Mouse (Mus musculus) left cerebral cortex, postnatal 14 days (tissue): Measurements from ENCODE around the gene Tldc2. TPM values are rescaled to one million over a fixed set of nuclear protein-coding genes. Genes with fewer than 3 reads are reported as not detected.

Experiments
- DNase-seq, 2 experiments: peaks; one replicate each; pipeline ENCODE4 v3.0.0; 2021 to 2022; ENCODE audit warnings: low spot score in 2 of 2, mixed read lengths in 1 of 2
- intact Hi-C: fragments of 180-260 bp; cut with DNase I; formaldehyde crosslinking; loops from one replicate; pipeline ENCODE4 v1.15.1; 2025
- long read RNA-seq, 2 experiments: library from polyadenylated mRNA; stranded (forward); transcript quantifications; one replicate each; pipeline ENCODE4 v2.0.0; 2021
- total RNA-seq, 2 experiments: library from RNA; stranded (reverse); gene quantifications; 2 replicates each; pipeline ENCODE4 v1.2.3; 2021

Gene Tldc2
- total RNA-seq = not detected
- long read RNA-seq, experiment 1 = 0 reads
- long read RNA-seq, experiment 2 = 0 reads

DNA sequence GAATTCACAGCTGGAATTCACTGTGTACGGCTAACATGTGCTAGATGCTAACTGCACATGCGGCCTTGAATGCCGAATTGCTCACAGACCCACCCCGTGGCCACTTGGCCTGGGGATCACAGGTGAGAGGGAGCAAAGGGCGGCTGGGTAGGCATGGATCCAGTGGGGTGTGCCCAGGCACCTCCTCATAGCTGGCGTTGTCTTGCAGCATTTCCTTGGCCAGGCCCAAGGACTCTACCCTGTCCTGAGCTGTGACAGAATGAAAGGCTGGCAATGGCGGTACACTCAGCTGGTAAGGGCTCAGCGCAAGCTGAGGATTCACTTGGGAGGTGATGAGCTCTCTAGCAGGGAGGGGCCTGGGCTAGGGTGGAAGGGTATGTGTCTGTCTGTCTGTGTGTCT is at the start of gene Tldc2:
Tldc2 (plus strand) TSS at position 260 of the 400 bp plus-strand sequence.
- DNase-seq = no peak
- intact Hi-C loops = no loop called here

DNA sequence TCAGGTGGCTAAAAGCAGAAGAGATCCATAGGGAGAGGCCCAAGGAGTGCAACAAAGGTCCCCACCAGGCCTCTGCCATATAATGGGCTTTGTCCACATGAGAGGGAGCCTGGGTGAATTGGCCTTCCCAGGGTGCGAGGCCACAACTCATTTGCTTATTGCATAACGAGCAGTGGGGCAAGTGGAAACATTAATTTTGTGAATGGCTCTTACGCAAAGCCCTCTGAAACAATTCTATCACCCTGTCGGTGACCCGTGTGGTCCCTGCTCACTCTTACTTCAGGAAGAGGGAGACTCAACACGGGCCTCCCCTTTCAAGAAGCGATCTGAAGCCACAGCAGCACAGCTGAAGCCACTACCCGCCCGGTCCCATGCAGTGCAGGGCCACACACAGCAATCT is 49.6 kb upstream of the Tldc2 start:
- intact Hi-C loops = no loop called here
- no peak for DNase-seq

DNA sequence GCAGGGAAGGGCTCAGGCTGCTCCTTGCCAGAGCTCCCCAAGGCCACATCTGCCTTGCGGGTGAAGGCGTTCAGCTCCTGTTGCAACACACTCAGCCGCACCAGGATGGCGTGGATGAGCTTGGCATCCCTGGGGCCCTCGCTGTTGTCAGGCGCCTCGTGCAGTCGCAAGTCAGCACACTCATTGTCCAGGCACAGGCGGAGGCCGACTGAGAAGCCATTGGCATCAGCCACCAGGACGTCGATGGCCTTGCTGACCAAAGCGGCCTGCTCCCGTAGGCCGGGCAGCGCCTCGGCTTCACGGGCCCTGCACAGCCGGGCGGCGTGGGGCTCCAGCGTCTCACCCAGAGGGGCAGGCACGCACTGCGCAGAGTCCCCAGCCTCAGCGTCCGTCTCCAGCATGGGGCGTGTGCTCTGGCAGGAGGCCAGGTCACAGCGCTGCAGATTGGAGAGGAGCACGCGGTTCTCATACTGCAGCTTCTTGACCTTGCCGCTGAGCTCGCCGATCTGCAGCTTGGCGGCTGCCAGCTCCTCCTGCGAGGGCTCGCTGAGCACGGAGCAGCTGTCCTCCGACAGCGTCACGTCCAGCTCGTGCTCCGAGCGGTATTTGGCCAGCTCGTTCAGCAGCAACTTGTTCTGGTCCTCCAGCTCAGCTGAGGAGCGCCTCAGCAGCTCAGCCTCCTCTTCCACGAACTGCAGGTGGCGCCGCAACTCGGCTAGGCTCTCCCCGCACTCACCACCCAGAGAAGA is 46.8 kb upstream of the Tldc2 start:
- intact Hi-C loops = loop anchor here (5.0 kb wide), 1 partner anchor 37 kb away; the partner anchor contains the start of gene Soga1

DNA sequence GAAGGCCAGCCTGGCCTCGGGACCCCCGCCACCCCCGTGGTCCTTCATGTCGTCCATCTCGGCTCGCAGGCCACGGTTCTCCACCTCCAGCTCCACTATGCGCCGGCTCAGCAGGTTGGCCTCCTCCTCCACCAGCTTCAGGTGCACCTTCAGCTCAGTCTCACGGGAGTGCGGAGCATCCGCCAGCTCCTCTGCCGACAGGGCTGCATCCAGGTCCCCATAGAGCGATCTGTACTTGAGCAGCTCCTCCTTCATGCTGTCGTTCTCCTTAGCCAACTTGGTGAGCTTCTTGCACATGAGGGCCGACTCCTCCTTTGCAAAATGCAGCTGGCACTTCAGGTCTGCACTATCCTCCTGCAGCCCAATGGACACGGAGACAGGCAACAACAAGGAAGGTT is 46.2 kb upstream of the Tldc2 start:
- DNase-seq = no peak
- intact Hi-C loops = loop anchor here (5.0 kb wide), 1 partner anchor 37 kb away; the partner anchor contains the start of gene Soga1

More for the DNA sequence above, 46.8 kb upstream of the Tldc2 start:
- DNase-seq = no peak

DNA sequence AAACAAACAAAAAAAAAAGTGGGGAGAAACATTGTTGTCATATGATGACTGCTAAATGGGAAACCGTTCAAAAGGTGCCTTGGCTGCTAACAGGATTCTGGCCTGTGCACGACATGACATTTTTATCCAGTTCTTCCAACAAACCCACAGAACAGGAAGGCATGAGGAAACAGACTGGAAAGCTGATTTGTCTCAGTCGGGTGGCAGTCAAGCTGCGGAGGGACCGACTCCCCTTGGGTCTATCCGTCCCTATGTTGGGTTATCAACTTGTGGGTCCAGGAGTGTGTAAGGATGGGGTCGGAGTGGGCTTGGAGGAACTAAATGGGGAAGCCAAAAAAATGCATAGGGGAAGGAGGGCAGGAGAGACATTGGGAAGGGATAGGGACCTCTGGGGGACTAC is 45.4 kb upstream of the Tldc2 start:
- DNase-seq = no peak
- intact Hi-C loops = loop anchor here (5.0 kb wide), 1 partner anchor 36 kb away; the partner anchor contains the start of gene Soga1

DNA sequence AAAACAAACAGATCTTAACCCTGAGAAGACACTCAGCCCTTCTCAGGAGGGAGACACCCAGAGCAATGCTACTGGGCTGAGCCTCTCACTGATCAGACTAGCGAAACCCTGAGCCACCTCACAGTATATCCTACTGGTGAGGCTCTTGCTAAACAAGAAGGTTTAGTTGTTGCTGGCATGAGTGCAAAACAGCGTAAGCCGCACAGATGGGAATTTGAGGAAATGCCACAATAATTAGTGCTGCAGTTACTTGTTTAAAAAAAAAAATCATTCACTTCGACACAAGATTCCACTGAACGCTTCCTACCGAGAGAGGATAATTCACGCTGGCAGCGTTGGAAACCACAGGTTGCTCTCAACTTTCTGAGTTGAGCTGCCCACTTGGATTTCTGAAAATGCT is 43.3 kb upstream of the Tldc2 start:
- intact Hi-C loops = loop anchor here (5.0 kb wide), 1 partner anchor 34 kb away; the partner anchor contains the start of gene Soga1
- peak in 1 of 2 experiments; percentile 39 for DNase-seq

DNA sequence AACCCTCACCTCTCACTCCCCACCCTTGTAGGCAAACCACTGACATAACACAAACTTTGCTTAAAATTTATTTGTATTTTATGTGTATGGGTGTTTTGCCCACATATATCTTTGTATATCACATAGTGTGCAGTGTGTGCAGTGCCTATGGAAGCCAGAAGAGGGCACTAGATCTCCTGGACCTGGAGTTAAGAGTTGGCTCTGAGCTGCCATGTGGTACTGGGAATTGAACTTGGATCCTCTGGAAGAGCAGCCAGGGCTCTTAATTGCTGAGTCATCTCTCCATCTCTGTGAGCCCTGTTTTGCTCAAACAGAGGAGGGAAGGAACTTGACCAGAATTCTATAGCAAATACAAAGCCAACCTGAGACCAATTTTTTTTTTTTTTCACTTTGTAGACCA is 42.9 kb upstream of the Tldc2 start:
- intact Hi-C loops = loop anchor here (5.0 kb wide), 1 partner anchor 33 kb away; the partner anchor contains the start of gene Soga1
- no peak for DNase-seq

DNA sequence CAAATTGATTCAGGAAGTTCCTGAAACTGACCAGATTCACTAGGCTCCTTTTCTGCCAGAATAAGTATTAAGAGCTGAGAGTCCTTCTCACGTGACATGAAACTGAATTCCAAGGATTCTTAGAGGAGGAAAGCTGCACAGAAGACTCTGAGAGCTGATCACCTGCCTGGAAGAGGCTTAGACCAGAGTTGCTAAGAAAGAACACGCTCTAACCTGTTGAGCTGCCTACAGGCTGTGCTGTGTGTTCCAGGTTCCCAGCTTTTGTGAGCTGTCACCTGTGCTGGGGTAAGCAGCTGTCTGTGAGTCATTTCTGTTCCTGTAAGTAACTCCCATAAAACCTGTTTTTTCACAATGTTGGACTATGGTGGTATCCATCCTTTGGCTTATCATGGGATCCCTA is 40.9 kb upstream of the Tldc2 start:
- DNase-seq = no peak
- intact Hi-C loops = no loop called here

DNA sequence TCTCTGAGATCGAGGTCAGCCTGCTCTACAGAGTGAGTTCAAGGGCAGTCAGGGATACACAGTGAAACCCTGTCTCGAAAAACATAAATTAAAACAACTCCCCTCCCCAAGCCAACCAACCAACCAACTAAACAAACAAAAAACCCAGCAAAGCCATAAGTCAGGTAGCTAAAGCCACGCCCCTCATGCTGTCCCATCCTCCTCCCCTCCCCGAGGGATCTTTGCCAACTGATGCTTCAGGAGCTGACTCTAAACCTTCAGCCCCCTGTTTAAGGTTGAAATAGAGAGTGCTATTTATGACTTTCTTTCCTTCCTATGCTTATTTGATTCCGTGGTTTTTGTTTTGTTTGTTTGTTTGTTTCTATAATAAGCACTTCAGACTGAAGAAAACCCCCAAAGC is 39.9 kb upstream of the Tldc2 start:
- intact Hi-C loops = no loop called here
- DNase-seq = no peak

DNA sequence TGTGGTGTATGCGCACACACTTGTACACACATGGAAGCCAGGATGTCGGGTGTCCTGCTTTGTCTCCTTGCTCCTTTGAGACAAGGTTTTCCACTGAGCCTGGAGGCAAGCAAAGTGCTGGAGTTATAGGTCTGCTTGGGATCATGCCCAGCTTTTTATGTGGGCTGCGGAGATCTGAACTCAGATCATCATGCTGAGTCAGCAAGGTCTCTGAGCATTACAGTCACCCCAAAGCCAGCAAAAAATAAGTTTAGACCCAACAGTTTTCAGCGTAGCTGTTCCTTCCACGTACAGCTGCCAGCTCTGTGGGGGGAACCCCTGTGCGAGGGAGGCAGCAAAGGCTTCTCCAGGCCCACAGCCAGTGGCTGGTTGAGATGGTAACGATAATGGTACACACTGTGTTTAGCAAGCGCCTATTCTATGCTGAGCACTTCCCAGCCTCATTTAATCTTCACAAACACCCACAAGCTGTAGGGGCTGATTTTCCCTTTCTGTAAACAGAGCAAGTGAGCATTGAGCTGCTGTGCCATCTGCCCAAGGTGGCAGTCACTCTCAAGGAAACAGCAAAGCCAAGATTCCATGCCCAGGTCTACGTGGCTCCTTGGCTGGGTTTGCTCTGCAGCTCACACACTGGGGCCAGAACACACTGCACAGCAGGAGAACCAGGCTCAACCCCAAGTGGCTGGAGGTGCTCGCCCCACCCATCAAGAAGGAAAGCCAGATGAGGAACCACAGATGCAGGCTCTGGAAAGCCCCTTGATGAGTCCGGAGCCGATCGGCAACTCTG is 38.3 kb upstream of the Tldc2 start:
- intact Hi-C loops = no loop called here
- peak; percentile 83 to 89 for DNase-seq

DNA sequence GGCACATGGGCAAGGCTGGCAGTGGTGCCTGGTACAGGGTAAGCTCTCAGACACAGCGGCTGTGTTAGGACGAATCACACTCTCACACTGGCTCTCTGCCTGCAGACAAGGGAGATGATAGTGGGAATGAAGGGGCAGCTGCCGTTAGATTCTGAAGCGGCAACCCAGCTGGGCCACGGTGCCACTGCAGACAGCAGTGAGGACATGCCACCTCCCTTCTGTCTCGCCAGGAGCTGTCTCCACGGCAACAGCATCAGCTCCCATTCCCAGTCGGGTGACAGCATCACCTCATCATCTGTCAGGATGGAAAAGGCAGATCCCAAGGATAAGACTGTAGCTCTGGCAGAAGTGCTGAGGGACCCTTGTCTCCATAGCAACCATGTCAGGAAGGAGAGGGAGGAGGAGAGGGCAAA is 37.0 kb upstream of the Tldc2 start:
- intact Hi-C loops = loop anchor here (5.0 kb wide), 1 partner anchor 42 kb away; no protein-coding TSS in a partner anchor
- DNase-seq = peak; percentile 68 to 89

DNA sequence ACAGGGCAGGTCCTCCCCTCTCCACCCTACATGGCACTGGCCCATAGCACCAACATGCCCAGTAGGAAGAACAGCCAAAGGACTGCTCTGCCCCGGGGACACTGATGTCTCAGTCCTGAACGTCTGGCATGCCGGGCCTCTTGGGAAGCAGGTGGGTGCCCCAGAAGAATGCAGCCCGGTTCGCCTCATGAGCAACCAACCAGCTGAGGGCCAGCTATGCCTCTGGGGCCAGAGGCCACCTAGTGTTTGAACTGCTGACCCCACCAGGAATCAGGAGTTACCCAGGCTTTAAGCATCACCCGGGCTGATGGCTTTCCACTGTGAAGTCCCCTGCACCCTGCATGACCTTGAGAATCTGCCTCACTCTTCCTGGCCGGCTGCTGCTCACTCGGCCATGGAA is 34.4 kb upstream of the Tldc2 start:
- intact Hi-C loops = loop anchor here (5.0 kb wide), 1 partner anchor 40 kb away; no protein-coding TSS in a partner anchor
- DNase-seq = no peak

DNA sequence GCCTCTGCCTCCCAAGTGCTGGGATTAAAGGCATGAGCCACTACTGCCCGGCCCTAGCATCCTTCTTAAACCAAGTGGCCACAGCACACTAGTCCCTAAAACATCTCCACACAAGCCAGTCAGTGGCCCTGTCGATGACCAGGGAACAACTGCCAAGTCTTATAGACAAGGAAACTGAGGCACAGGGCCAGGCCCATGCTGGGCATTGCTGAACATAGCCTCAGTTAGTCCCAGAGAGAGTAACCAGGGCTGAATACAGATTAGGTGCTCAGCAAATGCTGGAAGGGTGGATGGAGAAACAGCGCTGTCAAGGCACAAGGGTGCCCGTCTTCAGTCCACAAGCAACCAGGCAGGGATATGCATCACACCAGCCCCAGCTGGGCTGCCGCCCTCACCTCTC is 33.7 kb upstream of the Tldc2 start:
- DNase-seq = no peak
- intact Hi-C loops = loop anchor here (5.0 kb wide), 1 partner anchor 39 kb away; no protein-coding TSS in a partner anchor

DNA sequence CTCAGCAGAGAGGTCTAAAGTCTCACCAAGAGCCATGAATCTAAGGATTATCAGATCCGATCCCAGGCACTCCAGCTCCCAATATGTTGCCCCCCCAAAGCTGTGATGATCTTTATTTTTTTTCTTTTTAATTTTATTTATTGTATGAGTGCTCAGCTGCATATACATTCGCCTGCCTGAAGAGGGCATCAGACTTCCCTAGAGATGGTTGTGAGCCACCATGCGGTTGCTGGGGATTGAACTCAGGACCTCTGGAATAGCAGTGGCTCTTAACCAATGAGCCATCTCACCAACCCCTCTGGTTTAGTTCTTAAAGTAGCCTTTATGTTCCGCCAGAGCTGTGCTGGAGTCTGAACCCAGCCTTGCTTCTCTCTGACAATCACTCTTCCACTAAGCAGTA is 33.1 kb upstream of the Tldc2 start:
- intact Hi-C loops = loop anchor here (5.0 kb wide), 1 partner anchor 39 kb away; no protein-coding TSS in a partner anchor
- DNase-seq = no peak

DNA sequence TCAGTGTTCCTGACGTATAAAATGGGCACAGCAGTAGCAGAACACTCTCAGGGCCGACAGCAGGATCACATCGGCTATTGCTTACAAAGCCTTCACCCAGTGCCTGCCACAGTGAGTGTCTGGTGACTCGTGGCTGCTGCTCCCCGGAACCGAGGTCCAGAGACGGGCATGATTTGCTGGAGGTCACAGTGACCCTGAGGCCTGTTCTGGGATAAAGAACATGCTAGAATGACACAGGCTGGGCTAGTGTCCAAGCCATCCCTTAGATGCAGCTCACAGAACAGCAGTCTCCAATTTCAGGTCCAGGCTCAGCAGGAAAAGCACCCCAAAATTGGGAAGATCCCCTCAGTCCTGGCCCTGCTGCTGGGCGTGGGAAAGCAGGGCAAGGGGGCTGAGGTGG is 32.6 kb upstream of the Tldc2 start:
- intact Hi-C loops = loop anchor here (5.0 kb wide), 1 partner anchor 38 kb away; no protein-coding TSS in a partner anchor
- no peak for DNase-seq

DNA sequence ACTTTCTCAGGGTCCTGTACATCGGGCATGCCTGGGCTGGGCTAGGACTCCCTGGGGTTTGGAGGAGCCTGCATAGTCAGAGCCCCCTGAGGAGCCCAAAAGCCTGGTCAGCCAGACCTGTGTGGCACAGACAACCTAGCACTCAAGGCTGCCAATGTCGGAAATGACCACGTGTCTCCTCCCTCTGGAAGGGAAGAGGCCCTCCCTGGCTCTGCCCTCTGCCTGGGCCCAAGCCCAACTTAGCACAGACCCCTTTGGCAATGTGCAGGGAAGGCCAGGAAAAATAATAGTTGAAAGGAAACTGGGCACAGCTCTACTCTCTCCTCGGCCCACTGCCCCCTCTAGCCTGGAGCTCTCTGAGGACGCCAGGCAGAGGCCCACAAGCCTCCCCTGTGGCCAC is 32.0 kb upstream of the Tldc2 start:
- DNase-seq = peak in 1 of 2 experiments; percentile 53
- intact Hi-C loops = loop anchor here (5.0 kb wide), 1 partner anchor 37 kb away; no protein-coding TSS in a partner anchor

DNA sequence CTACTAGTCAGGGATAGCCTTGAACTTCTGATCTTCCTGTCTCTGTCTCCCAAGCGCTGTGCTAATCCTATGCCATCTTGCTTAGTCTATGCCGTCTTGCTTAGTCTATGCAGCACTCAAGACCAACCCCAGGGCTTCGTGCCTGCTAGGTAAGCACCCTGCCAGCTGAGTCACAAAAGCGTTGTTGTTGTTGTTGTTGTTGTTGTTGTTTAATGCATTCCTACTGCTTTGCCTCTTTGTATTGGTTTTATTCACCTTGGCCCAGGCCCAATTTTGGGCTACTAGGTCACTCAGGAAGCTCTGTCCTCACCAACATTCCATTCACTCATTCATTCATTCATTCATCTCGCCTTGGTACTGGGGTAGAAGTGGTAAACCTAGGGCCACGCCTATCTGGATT is 31.1 kb upstream of the Tldc2 start:
- no peak for DNase-seq
- intact Hi-C loops = no loop called here

DNA sequence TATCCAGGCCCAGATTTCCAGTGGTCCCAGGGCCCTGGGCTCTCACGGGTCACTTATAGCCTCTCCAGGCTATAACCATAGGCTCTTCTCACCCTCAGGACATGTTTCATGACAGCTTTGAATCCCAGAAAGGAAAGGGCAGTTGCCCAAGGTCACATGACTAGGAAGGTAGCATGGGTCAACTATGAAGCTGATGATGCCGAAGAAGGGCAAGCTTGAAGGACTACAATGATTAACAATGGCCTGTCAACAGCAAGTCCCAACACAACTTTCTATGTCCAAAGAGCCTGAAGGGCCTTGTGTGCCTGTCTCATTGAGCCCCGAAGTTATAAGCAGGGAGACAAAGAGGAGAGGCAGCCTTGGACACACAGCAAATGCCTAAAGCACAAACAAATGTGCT is 29.7 kb upstream of the Tldc2 start:
- DNase-seq = no peak
- intact Hi-C loops = no loop called here

DNA sequence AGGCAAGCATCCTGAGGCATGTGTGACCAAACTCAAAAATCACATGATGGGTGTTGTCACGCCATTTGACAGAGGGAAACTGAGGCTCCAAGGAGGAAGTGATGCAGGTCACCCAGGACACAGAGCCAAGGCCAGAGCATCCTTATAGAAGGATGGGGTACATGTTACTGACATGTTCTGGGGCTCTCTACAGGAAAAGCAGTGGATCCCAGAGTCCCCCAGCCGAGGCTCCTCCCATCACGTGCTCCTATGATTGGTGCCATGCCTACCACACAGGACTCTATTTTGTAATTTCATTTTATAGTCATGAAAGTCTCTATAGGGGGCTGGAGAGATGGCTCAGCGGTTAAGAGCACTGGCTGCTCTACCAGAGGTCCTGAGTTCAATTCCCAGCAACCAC is 29.1 kb upstream of the Tldc2 start:
- no peak for DNase-seq
- intact Hi-C loops = no loop called here

DNA sequence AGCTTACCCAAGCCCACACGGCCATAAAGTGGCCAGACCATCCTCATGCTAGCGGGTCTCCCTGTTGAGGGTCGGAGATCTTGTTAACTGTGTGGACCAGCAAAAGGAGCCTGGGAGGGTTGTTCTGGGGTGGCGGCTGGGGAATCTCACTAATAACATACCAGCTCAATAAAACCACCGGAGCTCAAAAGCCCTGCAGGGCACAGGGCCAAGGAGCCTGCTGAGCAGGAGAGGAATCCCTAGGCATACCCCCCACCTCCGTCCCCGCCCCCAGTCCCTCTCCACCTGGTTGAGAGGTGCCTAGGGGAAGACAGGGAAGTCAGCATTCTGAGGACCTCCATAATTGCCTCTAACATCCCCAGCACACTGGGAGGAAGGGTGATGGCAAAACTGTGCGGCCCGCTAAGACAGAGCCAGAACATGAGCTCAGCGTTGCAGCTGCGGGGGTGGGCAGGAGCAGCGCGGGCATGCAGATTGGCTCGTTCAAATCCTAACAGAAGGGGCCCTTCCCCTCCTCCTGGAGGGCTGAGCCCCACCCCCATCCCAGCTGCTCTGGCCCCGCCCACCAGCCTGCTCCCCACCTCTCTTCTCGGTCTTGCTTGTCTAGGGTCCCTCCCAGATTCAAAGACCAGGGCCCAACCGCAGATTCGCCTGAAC is 28.4 kb upstream of the Tldc2 start:
- intact Hi-C loops = no loop called here
- DNase-seq = peak; percentile 80 to 91
